Mouse (Mus musculus): ENCODE measurements around the gene Xpo5. TPM values are rescaled to one million over a fixed set of nuclear protein-coding genes. Genes with fewer than 3 reads are reported as not detected.

Xpo5 gene
- total RNA-seq, 1 experiment from 2014 or later, result 83.4 TPM

DNA sequence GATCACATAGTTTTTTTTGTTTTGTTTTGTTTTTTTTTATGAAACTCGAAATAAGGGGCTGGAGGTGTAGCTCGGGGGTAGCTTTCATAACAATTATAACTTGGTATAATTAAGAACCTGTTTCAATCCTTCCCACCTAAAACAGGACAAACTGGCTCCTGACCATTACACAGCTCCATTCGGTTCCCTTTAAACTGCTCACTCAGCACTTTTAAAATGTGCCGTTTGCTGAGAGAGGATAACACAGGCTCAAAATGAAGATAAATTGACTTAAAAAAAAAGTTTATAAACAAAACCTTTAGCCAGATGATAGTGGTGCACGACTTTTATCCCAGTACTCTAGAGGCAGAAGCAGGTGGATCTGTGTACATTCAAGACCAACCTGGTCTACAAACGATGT, 82.8 kb downstream of the Xpo5 start:
- no peak for DNase-seq

DNA sequence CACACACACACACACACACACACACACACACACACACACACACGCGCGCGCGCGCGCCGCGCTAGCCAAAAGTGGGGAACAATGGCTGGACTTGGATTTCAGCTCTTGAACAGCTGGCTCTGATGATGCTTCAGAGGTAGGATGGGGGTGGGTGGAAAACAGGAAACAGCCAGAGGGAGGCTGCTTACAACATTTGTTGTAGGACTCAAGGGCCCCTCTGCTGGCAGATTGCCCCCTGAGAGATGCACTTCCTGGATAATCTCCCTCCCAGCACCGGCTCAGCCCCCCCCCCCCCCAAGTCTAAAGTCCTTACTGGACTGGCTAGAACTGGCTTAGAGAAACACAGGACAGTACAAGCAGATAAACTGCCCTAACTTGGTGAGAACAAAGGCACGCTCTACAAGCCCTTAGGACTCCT, 85.1 kb downstream of the Xpo5 start:
- DNase-seq, result peak; percentile 46

Small RNAs within 50 kb of the gene (microRNA-seq; reads per million reads assigned to microRNA genes)
- gene Mir693, result 0.34 to 0.71 reads per million in 2 experiments

Other genes starting within 250 kb of the Xpo5 start
- gene Vegfa, start 170.4 kb upstream of the Xpo5 start, total RNA-seq (2021), result 429 and 459 TPM in 2 replicates
- 107 and 108 TPM in 2 replicates for gene Mrps18a, start 91.8 kb upstream of the Xpo5 start, total RNA-seq (2021)
- 4.4 and 7.6 TPM in 2 replicates for gene Rsph9, start 58.6 kb upstream of the Xpo5 start, total RNA-seq (2021)
- 18.3 and 20.6 TPM in 2 replicates for gene Mad2l1bp, start 49.2 kb upstream of the Xpo5 start, total RNA-seq (2021)
- 101 and 112 TPM in 2 replicates for gene Gtpbp2, start 41.8 kb upstream of the Xpo5 start, total RNA-seq (2021)
- 43.2 and 44.9 TPM in 2 replicates for gene Polh, start 137 bp upstream of the Xpo5 start, total RNA-seq (2021)
- 96.4 and 123 TPM in 2 replicates for gene Polr1c, start 45.3 kb downstream of the Xpo5 start, total RNA-seq (2021)
- gene Yipf3, start 45.3 kb downstream of the Xpo5 start, total RNA-seq (2021), result 169 and 208 TPM in 2 replicates
- gene Lrrc73, start 50.7 kb downstream of the Xpo5 start, total RNA-seq (2021), result 5.3 and 6.6 TPM in 2 replicates
- 66.6 and 69.7 TPM in 2 replicates for gene Tjap1, start 80.2 kb downstream of the Xpo5 start, total RNA-seq (2021)
- 1.00 TPM in 1 of 2 replicates, not detected in the other for gene Dlk2, start 94.6 kb downstream of the Xpo5 start, total RNA-seq (2021)
- gene Abcc10, start 125.6 kb downstream of the Xpo5 start, total RNA-seq (2021), result 12.8 and 14.5 TPM in 2 replicates
- gene Zfp318, start 180.9 kb downstream of the Xpo5 start, total RNA-seq (2021), result 34.7 and 38.3 TPM in 2 replicates
- 0.61 and 1.4 TPM in 2 replicates for gene Crip3, start 226.1 kb downstream of the Xpo5 start, total RNA-seq (2021)
- gene Slc22a7, start 235.7 kb downstream of the Xpo5 start, total RNA-seq (2021), result not detected in 2 replicates